In genomic region chr14:74392419-74392818, GRCm38 (mm10) we compare ENCODE assay signal across 19 mouse cellular contexts.
DNase-seq lines count a peak whose midpoint lies in the region; ATAC-seq and TF ChIP-seq lines count a peak whose summit lies in the region.
"Had no signal": no experiment of that assay in that cellular context is flagged by ENCODE, and none has a peak within 500 bp of the region (broad histone marks: within the 10 kb centered on the region; RNA-seq: fewer than 3 reads in every experiment).

No protein-coding gene starts in this region.

- no peak overlapping the region for H3K4me2 ChIP-seq in kidney, embryonic 14.5 days (replicated peaks; ENCODE audit: low read depth, low read length)
- H3K4me2 ChIP-seq in kidney, postnatal 0 days (ENCODE audit: low read length), result no peak overlapping the region
- H3K4me2 ChIP-seq: embryonic facial prominence, embryonic 12.5 days; forebrain, embryonic 13.5 days; forebrain, embryonic 15.5 days had no signal

- H3K36me3 ChIP-seq in kidney, embryonic 14.5 days (ENCODE audit: control insufficient read depth, insufficient read depth, low read length), result no peaks in the 10 kb centered on the region
- no peaks in the 10 kb centered on the region for H3K36me3 ChIP-seq in kidney, postnatal 0 days (ENCODE audit: insufficient read depth, low read length)
- H3K36me3 ChIP-seq: embryonic facial prominence, embryonic 10.5 days; embryonic facial prominence, embryonic 12.5 days; forebrain, embryonic 15.5 days had no signal

- TF ChIP-seq CTCF in kidney, postnatal 0 days (IDR thresholded peaks at IDR 0.05; ENCODE audit: low read depth), result no peak
- no peak for TF ChIP-seq CTCF in Patski (IDR thresholded peaks at IDR 0.05)

- H3K9ac ChIP-seq in kidney, embryonic 14.5 days (ENCODE audit: low read depth, low read length), result no peak overlapping the region
- no peak overlapping the region for H3K9ac ChIP-seq in kidney, postnatal 0 days (ENCODE audit: low read depth, low read length)
- H3K9ac ChIP-seq: embryonic facial prominence, embryonic 12.5 days; forebrain, embryonic 13.5 days; forebrain, embryonic 15.5 days had no signal

- no peaks in the 10 kb centered on the region for H3K9me3 ChIP-seq in kidney, embryonic 14.5 days (ENCODE audit: control insufficient read depth, low read length)
- H3K9me3 ChIP-seq in kidney, postnatal 0 days (replicated peaks; ENCODE audit: low read length), result no peaks in the 10 kb centered on the region
- H3K9me3 ChIP-seq: embryonic facial prominence, embryonic 10.5 days; embryonic facial prominence, embryonic 12.5 days; forebrain, embryonic 13.5 days; forebrain, embryonic 15.5 days had no signal

- no peak overlapping the region for H3K4me3 ChIP-seq in kidney, embryonic 14.5 days (ENCODE audit: low read length)
- H3K4me3 ChIP-seq in kidney, postnatal 0 days (replicated peaks; ENCODE audit: low read depth, low read length), result no peak overlapping the region
- H3K4me3 ChIP-seq: embryonic facial prominence, embryonic 10.5 days; embryonic facial prominence, embryonic 12.5 days; forebrain, embryonic 13.5 days; forebrain, embryonic 15.5 days had no signal

- POLR2A ChIA-PET in Patski (lab: Charles Lee), result interaction anchor here (0.6 kb wide), 1 partner anchor 619 kb away, joined by 3 read pairs; no protein-coding TSS in a partner anchor

- 61% methylated on average over 2 of the region's 2 CpGs for WGBS in kidney, embryonic 14.5 days
- 51% methylated on average over 2 of the region's 2 CpGs for WGBS in kidney, postnatal 0 days

- CTCF ChIA-PET in Patski (lab: Charles Lee), result no interaction called here

- in situ Hi-C loops in Patski (cut with MboI; ENCODE audit: low pct_unique_long_range_greater_than_20kb), result loop anchor here (10.0 kb wide), 1 partner anchor 228 kb away; no protein-coding TSS in a partner anchor

- no peaks in the 10 kb centered on the region for H3K27me3 ChIP-seq in kidney, embryonic 14.5 days (ENCODE audit: control insufficient read depth, insufficient read depth, low read length)
- no peaks in the 10 kb centered on the region for H3K27me3 ChIP-seq in kidney, postnatal 0 days (ENCODE audit: insufficient read depth, low read length)
- H3K27me3 ChIP-seq in Patski, result no peaks in the 10 kb centered on the region
- H3K27me3 ChIP-seq: embryonic facial prominence, embryonic 12.5 days; forebrain, embryonic 13.5 days; forebrain, embryonic 15.5 days had no signal

- DNase-seq in kidney, postnatal 4 days, result no peak
- DNase-seq in kidney, postnatal 0 days (ENCODE audit: low spot score), result peak; percentile 3
- DNase-seq in kidney, adult 8-10 months, result no peak
- no peak for DNase-seq in Patski (ENCODE audit: low read depth, low spot score)
- no peak for DNase-seq in spleen, postnatal 10 days (ENCODE audit: low spot score in 2 of 2)
- DNase-seq: adrenal gland, adult 8-10 months; adrenal gland, postnatal 14 days; adrenal gland, postnatal 36 days; cerebellum, adult 11-12 months; cerebellum, adult 2 months; cerebellum, adult 9-10 months; cerebellum, postnatal 10 days; cerebellum, postnatal 25 days had no signal

- no peak overlapping the region for H3K27ac ChIP-seq in kidney, embryonic 14.5 days (ENCODE audit: low read depth, low read length)
- H3K27ac ChIP-seq in kidney, postnatal 0 days, result no peak overlapping the region
- H3K27ac ChIP-seq: embryonic facial prominence, embryonic 10.5 days; embryonic facial prominence, embryonic 12.5 days; forebrain, embryonic 13.5 days; forebrain, embryonic 15.5 days had no signal

- peak; percentile 71 for ATAC-seq in kidney, embryonic 14.5 days (ENCODE audit: low FRiP score, low TSS enrichment)
- ATAC-seq in kidney, postnatal 0 days (replicated peaks; ENCODE audit: low FRiP score, low read depth), result peak; percentile 25; the same call in 1 of the 2 replicates
- ATAC-seq in Patski, result peak; percentile 71
- ATAC-seq: activated CD4-positive, CD25-positive, alpha-beta regulatory T cell, adult 4 months; forebrain, embryonic 13.5 days; forebrain, embryonic 15.5 days had no signal

- H3K4me1 ChIP-seq in kidney, embryonic 14.5 days (ENCODE audit: control insufficient read depth, insufficient read depth, low read length), result no peaks in the 10 kb centered on the region
- H3K4me1 ChIP-seq in kidney, postnatal 0 days (replicated peaks; ENCODE audit: insufficient read depth, low read length), result no peaks in the 10 kb centered on the region
- H3K4me1 ChIP-seq: embryonic facial prominence, embryonic 10.5 days; embryonic facial prominence, embryonic 12.5 days; forebrain, embryonic 13.5 days; forebrain, embryonic 15.5 days had no signal
